21 mouse cellular contexts compared by ENCODE assay signal in the genomic region with DNA sequence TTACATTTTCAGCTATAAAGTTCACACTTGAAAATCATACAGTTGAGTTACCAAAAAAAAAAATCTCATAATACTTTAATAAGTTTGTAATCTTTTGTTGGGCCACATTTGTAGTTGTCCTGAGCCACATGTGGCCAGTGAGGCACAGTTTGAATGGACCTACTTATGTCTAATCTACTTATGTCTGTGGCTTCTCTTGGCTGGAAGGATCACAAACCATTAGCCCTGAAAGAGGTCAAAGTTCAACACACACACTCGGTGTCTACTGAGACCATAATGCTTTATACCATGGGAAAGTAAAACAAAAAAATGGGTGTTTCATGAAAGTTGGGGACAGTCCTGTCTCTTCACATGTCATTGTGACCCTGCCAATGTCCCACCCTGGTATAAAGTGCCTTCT. TPM values are rescaled to one million over a fixed set of nuclear protein-coding genes. Genes with fewer than 3 reads are reported as not detected.
A peak's percentile ranks its signal among the peaks of the same experiment; 100 is the strongest.
DNase-seq lines count a peak whose midpoint lies in the region; ATAC-seq and TF ChIP-seq lines count a peak whose summit lies in the region.
"Had no signal": no experiment of that assay in that cellular context is flagged by ENCODE, and none has a peak within 500 bp of the region (broad histone marks: within the 10 kb centered on the region; RNA-seq: fewer than 3 reads in every experiment).

No protein-coding gene starts in this region.

- H3K79me2 ChIP-seq in liver, adult 2 months (ENCODE audit: control insufficient read depth, insufficient read depth, low read length): no peaks in the 10 kb centered on the region; the same call in 1 of the 2 replicates

- WGBS in heart, embryonic 10.5 days: 47% methylated on average over 1 of the region's 1 CpGs
- WGBS in heart, embryonic 14.5 days: 41% methylated on average over 1 of the region's 1 CpGs
- 15% methylated on average over 1 of the region's 1 CpGs for WGBS in liver, adult 2 months
- 38% methylated on average over 1 of the region's 1 CpGs for WGBS in liver, postnatal 0 days (ENCODE audit: insufficient replicate concordance)

- H3K9me3 ChIP-seq in heart, embryonic 10.5 days: no peaks in the 10 kb centered on the region
- 0 out of 2 replicates have a peak, but pooled peaks cover 4% of the 10 kb centered on the region for H3K9me3 ChIP-seq in heart, embryonic 14.5 days (ENCODE audit: control insufficient read depth, low read length)
- no peaks in the 10 kb centered on the region for H3K9me3 ChIP-seq in liver, postnatal 0 days (ENCODE audit: low read length)
- H3K9me3 ChIP-seq: embryonic facial prominence, embryonic 12.5 days; forebrain, embryonic 15.5 days had no signal

- no peak overlapping the region for H3K4me2 ChIP-seq in heart, embryonic 14.5 days (ENCODE audit: low read length)
- H3K4me2 ChIP-seq in liver, postnatal 0 days (ENCODE audit: low read depth, low read length): no peak overlapping the region
- H3K4me2 ChIP-seq: embryonic facial prominence, embryonic 12.5 days; forebrain, embryonic 15.5 days; hindbrain, embryonic 15.5 days had no signal

- no peak for DNase-seq in heart, embryonic 10.5 days (ENCODE audit: low spot score)
- DNase-seq in heart, postnatal 36 days: no peak
- DNase-seq in heart, adult 8-10 months (ENCODE audit: low spot score): no peak
- peak; percentile 26 for DNase-seq in liver, adult 2 months (ENCODE audit: extremely low read depth, low read depth, low spot score)
- no peak for DNase-seq in liver, postnatal 0 days
- no peak for DNase-seq in lung, adult 18-20 months
- DNase-seq: adrenal gland, postnatal 10 days; B cell, adult 2 months; cerebellum, adult 11 months; cerebellum, adult 8-10 months; cerebellum, postnatal 14 days; embryo, embryonic 11 days; gastrocnemius, postnatal 36 days; kidney, adult 2 months had no signal

- TF ChIP-seq POLR2A in liver, adult 2 months (IDR thresholded peaks at IDR 0.05; ENCODE audit: extremely low read depth, insufficient read depth, low read length): no peak

- intact Hi-C loops in heart, postnatal 36 days (cut with DNase I): loop anchor here (10.0 kb wide), 1 partner anchor 417 kb away; a partner anchor contains a TSS

- no peaks in the 10 kb centered on the region for H3K27me3 ChIP-seq in heart, embryonic 10.5 days (ENCODE audit: insufficient read depth, poor library complexity, severe bottlenecking)
- no peaks in the 10 kb centered on the region for H3K27me3 ChIP-seq in heart, embryonic 14.5 days (ENCODE audit: control insufficient read depth, insufficient read depth, low read length)
- H3K27me3 ChIP-seq in liver, adult 2 months (ENCODE audit: control insufficient read depth, insufficient read depth, low read length): no peaks in the 10 kb centered on the region
- H3K27me3 ChIP-seq in liver, postnatal 0 days (ENCODE audit: insufficient read depth, low read length): no peaks in the 10 kb centered on the region
- H3K27me3 ChIP-seq: embryonic facial prominence, embryonic 12.5 days; forebrain, embryonic 15.5 days; hindbrain, embryonic 15.5 days had no signal

- H3K4me1 ChIP-seq in heart, embryonic 10.5 days: peaks cover 40% of the 10 kb centered on the region
- H3K4me1 ChIP-seq in heart, embryonic 14.5 days (ENCODE audit: control insufficient read depth in 2 of 2, insufficient read depth in 2 of 2, low read length in 2 of 2): peaks cover 10 to 13% of the 10 kb centered on the region in 2 experiments
- H3K4me1 ChIP-seq in liver, adult 2 months (ENCODE audit: control insufficient read depth, insufficient read depth, low read length): peaks cover 6% of the 10 kb centered on the region
- H3K4me1 ChIP-seq in liver, postnatal 0 days (ENCODE audit: insufficient read depth): peaks cover 10% of the 10 kb centered on the region

- ATAC-seq in heart, embryonic 14.5 days (ENCODE audit: insufficient number of reproducible peaks, insufficient read depth, low FRiP score, low read depth): no peak
- no peak for ATAC-seq in liver, postnatal 0 days
- ATAC-seq: CD4-positive, CD25-positive, alpha-beta regulatory T cell, adult 4 months; forebrain, embryonic 15.5 days; intestine, embryonic 16.5 days had no signal

- no peaks in the 10 kb centered on the region for H3K36me3 ChIP-seq in heart, embryonic 10.5 days
- H3K36me3 ChIP-seq in heart, embryonic 14.5 days (ENCODE audit: control insufficient read depth, insufficient read depth, low read length): no peaks in the 10 kb centered on the region
- H3K36me3 ChIP-seq in liver, adult 2 months (ENCODE audit: control insufficient read depth, insufficient read depth, low read length): no peaks in the 10 kb centered on the region
- no peaks in the 10 kb centered on the region for H3K36me3 ChIP-seq in liver, postnatal 0 days (replicated peaks; ENCODE audit: insufficient read depth, low read length)
- H3K36me3 ChIP-seq: embryonic facial prominence, embryonic 12.5 days; forebrain, embryonic 15.5 days; G1E; hindbrain, embryonic 15.5 days had no signal

- no peak for TF ChIP-seq EP300 in liver, postnatal 0 days (IDR thresholded peaks at IDR 0.05; ENCODE audit: low read depth)

- no peak for TF ChIP-seq CTCF in liver, adult 2 months (IDR thresholded peaks at IDR 0.05; ENCODE audit: low read depth, low read length)
- no peak for TF ChIP-seq CTCF in liver, postnatal 0 days (IDR thresholded peaks at IDR 0.05; ENCODE audit: low read depth)

- H3K4me3 ChIP-seq in heart, embryonic 10.5 days: no peak overlapping the region
- H3K4me3 ChIP-seq in heart, embryonic 14.5 days (ENCODE audit: control insufficient read depth in 1 of 2, insufficient read depth in 1 of 2, low read depth in 1 of 2, low read length in 2 of 2): no peak overlapping the region
- no peak overlapping the region for H3K4me3 ChIP-seq in liver, adult 2 months (ENCODE audit: insufficient read depth, low read depth, low read length)
- no peak overlapping the region for H3K4me3 ChIP-seq in liver, postnatal 0 days (ENCODE audit: low read depth, low read length)
- H3K4me3 ChIP-seq: embryonic facial prominence, embryonic 12.5 days; forebrain, embryonic 15.5 days; hindbrain, embryonic 15.5 days had no signal

- no peak overlapping the region for H3K9ac ChIP-seq in heart, embryonic 14.5 days (ENCODE audit: low read length)
- H3K9ac ChIP-seq in liver, adult 2 months (ENCODE audit: low read depth, low read length): no peak overlapping the region
- no peak overlapping the region for H3K9ac ChIP-seq in liver, postnatal 0 days (replicated peaks)
- H3K9ac ChIP-seq: embryonic facial prominence, embryonic 12.5 days; forebrain, embryonic 15.5 days; hindbrain, embryonic 15.5 days had no signal

- peak overlapping the region; percentile 33; the same call in 1 of the 2 replicates for H3K27ac ChIP-seq in heart, embryonic 10.5 days
- peak overlapping the region; percentile 43 to 66 for H3K27ac ChIP-seq in heart, embryonic 14.5 days (replicated peaks in 1 of 2; ENCODE audit: control insufficient read depth in 1 of 2, insufficient read depth in 1 of 2, low read depth in 2 of 2, low read length in 2 of 2)
- H3K27ac ChIP-seq in liver, adult 2 months (replicated peaks; ENCODE audit: insufficient read depth, low read depth, low read length): no peak overlapping the region
- H3K27ac ChIP-seq in liver, postnatal 0 days (ENCODE audit: low read depth): no peak overlapping the region
- H3K27ac ChIP-seq: embryonic facial prominence, embryonic 12.5 days; forebrain, embryonic 15.5 days; hindbrain, embryonic 15.5 days had no signal

RNA-seq across cellular contexts. Expression of a gene that starts 3.1 kb away (rescaled TPM):
- polyA plus RNA-seq in heart, embryonic 10.5 days (2016; fragmentation: Nextera tagmentation; extraction: Ambion mirVana): 5.7 and 6.1 TPM in 2 replicates
- total RNA-seq in heart, postnatal 36 days (2021): 1 to 10 TPM; 3.4 to 3.7 TPM
- 7.5 and 8.1 TPM in 2 replicates for polyA plus RNA-seq in heart, embryonic 14.5 days (2014; fragmentation: Nextera tagmentation; extraction: Ambion mirVana)
- 1 to 10 TPM; 4.8 to 6.6 (median 5.6) TPM for total RNA-seq in heart, adult 8-10 months (2022)
- 9.1 and 12.8 TPM in 2 replicates for total RNA-seq in liver, adult 2 months (2014; rRNA removed)
- polyA plus RNA-seq in liver, adult 2 months (2012; rRNA removed): 10.9 and 12.7 TPM in 2 replicates
- polyA plus RNA-seq in liver, postnatal 0 days (2015; fragmentation: Nextera tagmentation; extraction: Ambion mirVana): 2.6 and 3.0 TPM in 2 replicates

Comparison
In these comparisons a context has a peak if more than half of its experiments do, and no peak if none do; other contexts are left out.
1. H3K27ac ChIP-seq: peak in heart, embryonic 10.5 days (single experiment) and heart, embryonic 14.5 days (2 of 2); none in liver, adult 2 months (single experiment) and liver, postnatal 0 days (single experiment).